Mouse (Mus musculus): ENCODE measurements at regions not wholly inside any gene's neighbourhood (a gene's known extent, or its start where the extent isn't known, plus 50 kb on each side); places are given as distances from the start of the nearest gene placed in this dataset.

GRCm38 (mm10) chr6:93061741-93062140 lies 118.4 kb upstream of the Adamts9 start:
- Histone ChIP-seq H3K36me3 (ENCODE audit: control insufficient read depth, insufficient read depth, low read length) (no peaks in the 10 kb centered on the region), H3K9ac (ENCODE audit: low read length) (no peak overlapping the region), H3K4me3 (replicated peaks; ENCODE audit: low read length) (no peak overlapping the region), H3K4me2 (ENCODE audit: low read depth, low read length) (no peak overlapping the region), H3K9me3 (replicated peaks; ENCODE audit: control insufficient read depth, low read length) (no peaks in the 10 kb centered on the region), H3K27me3 (ENCODE audit: control insufficient read depth, insufficient read depth, low read length) (no peaks in the 10 kb centered on the region), H3K4me1 (ENCODE audit: control insufficient read depth, insufficient read depth, low read length) (0 out of 2 replicates have a peak, but pooled peaks cover 6% of the 10 kb centered on the region), H3K27ac (ENCODE audit: low read length) (no peak overlapping the region)
- WGBS = 80% methylated on average over 3 of the region's 3 CpGs
- ATAC-seq (ENCODE audit: insufficient read depth, low FRiP score) = no peak

GRCm38 (mm10) chr6:93045524-93045923 lies 102.2 kb upstream of the Adamts9 start:
- H3K36me3 ChIP-seq (ENCODE audit: control insufficient read depth, insufficient read depth, low read length) = no peaks in the 10 kb centered on the region
- no peak for ATAC-seq (ENCODE audit: insufficient read depth, low FRiP score)
- 60% methylated on average over 2 of the region's 2 CpGs for WGBS

GRCm38 (mm10) chr6:93041041-93041440 lies 97.7 kb upstream of the Adamts9 start:
- no peaks in the 10 kb centered on the region for H3K9me3 ChIP-seq (replicated peaks; ENCODE audit: control insufficient read depth, low read length)
- no peaks in the 10 kb centered on the region for H3K27me3 ChIP-seq (ENCODE audit: control insufficient read depth, insufficient read depth, low read length)
- WGBS = 73% methylated on average over 3 of the region's 3 CpGs
- no peaks in the 10 kb centered on the region for H3K36me3 ChIP-seq (ENCODE audit: control insufficient read depth, insufficient read depth, low read length)
- H3K27ac ChIP-seq (ENCODE audit: low read length) = no peak overlapping the region
- no peak overlapping the region for H3K9ac ChIP-seq (ENCODE audit: low read length)
- H3K4me3 ChIP-seq (replicated peaks; ENCODE audit: low read length) = no peak overlapping the region
- H3K4me2 ChIP-seq (ENCODE audit: low read depth, low read length) = no peak overlapping the region
- no peak for ATAC-seq (ENCODE audit: insufficient read depth, low FRiP score)
- H3K4me1 ChIP-seq (ENCODE audit: control insufficient read depth, insufficient read depth, low read length) = no peaks in the 10 kb centered on the region

More at GRCm38 (mm10) chr6:93045524-93045923, 102.2 kb upstream of the Adamts9 start:
- Histone ChIP-seq H3K27ac (ENCODE audit: low read length) (no peak overlapping the region), H3K4me3 (replicated peaks; ENCODE audit: low read length) (no peak overlapping the region), H3K27me3 (ENCODE audit: control insufficient read depth, insufficient read depth, low read length) (no peaks in the 10 kb centered on the region), H3K9me3 (replicated peaks; ENCODE audit: control insufficient read depth, low read length) (no peaks in the 10 kb centered on the region), H3K4me1 (ENCODE audit: control insufficient read depth, insufficient read depth, low read length) (no peaks in the 10 kb centered on the region), H3K4me2 (ENCODE audit: low read depth, low read length) (no peak overlapping the region), H3K9ac (ENCODE audit: low read length) (no peak overlapping the region)

- ATAC-seq (ENCODE audit: insufficient read depth, low FRiP score) = no peak
- H3K27ac ChIP-seq (ENCODE audit: low read length) = no peak overlapping the region
- no peaks in the 10 kb centered on the region for H3K9me3 ChIP-seq (replicated peaks; ENCODE audit: control insufficient read depth, low read length)
- H3K36me3 ChIP-seq (ENCODE audit: control insufficient read depth, insufficient read depth, low read length) = no peaks in the 10 kb centered on the region
- no peaks in the 10 kb centered on the region for H3K27me3 ChIP-seq (ENCODE audit: control insufficient read depth, insufficient read depth, low read length)
- H3K4me1 ChIP-seq (ENCODE audit: control insufficient read depth, insufficient read depth, low read length) = no peaks in the 10 kb centered on the region
- H3K4me2 ChIP-seq (ENCODE audit: low read depth, low read length) = no peak overlapping the region
- H3K4me3 ChIP-seq (replicated peaks; ENCODE audit: low read length) = no peak overlapping the region
- no peak overlapping the region for H3K9ac ChIP-seq (ENCODE audit: low read length)
- 79% methylated on average over 1 of the region's 1 CpGs for WGBS
Observed at GRCm38 (mm10) chr6:93031812-93032330, 88.6 kb upstream of the Adamts9 start.

- Histone ChIP-seq H3K4me3 (replicated peaks; ENCODE audit: low read length) (no peak overlapping the region), H3K27ac (ENCODE audit: low read length) (peak overlapping the region; percentile 40), H3K4me1 (ENCODE audit: control insufficient read depth, insufficient read depth, low read length) (peaks cover 7% of the 10 kb centered on the region), H3K27me3 (ENCODE audit: control insufficient read depth, insufficient read depth, low read length) (no peaks in the 10 kb centered on the region), H3K4me2 (ENCODE audit: low read depth, low read length) (no peak overlapping the region), H3K36me3 (ENCODE audit: control insufficient read depth, insufficient read depth, low read length) (no peaks in the 10 kb centered on the region), H3K9ac (ENCODE audit: low read length) (no peak overlapping the region), H3K9me3 (replicated peaks; ENCODE audit: control insufficient read depth, low read length) (no peaks in the 10 kb centered on the region)
- peak; percentile 53; the same call in 1 of the 2 replicates for ATAC-seq (ENCODE audit: insufficient read depth, low FRiP score)
- WGBS = 43% methylated on average over 9 of the region's 9 CpGs
Observed at GRCm38 (mm10) chr6:93026068-93027022, 83.1 kb upstream of the Adamts9 start.

GRCm38 (mm10) chr6:93014534-93014933 lies 71.2 kb upstream of the Adamts9 start:
- Histone ChIP-seq H3K4me3 (replicated peaks; ENCODE audit: low read length) (no peak overlapping the region), H3K36me3 (ENCODE audit: control insufficient read depth, insufficient read depth, low read length) (no peaks in the 10 kb centered on the region), H3K9me3 (replicated peaks; ENCODE audit: control insufficient read depth, low read length) (no peaks in the 10 kb centered on the region), H3K4me1 (ENCODE audit: control insufficient read depth, insufficient read depth, low read length) (peaks cover 4% of the 10 kb centered on the region; the same call in 1 of the 2 replicates), H3K27me3 (ENCODE audit: control insufficient read depth, insufficient read depth, low read length) (no peaks in the 10 kb centered on the region), H3K27ac (ENCODE audit: low read length) (no peak overlapping the region), H3K9ac (ENCODE audit: low read length) (no peak overlapping the region), H3K4me2 (ENCODE audit: low read depth, low read length) (no peak overlapping the region)
- ATAC-seq (ENCODE audit: insufficient read depth, low FRiP score) = peak; percentile 47; the same call in 1 of the 2 replicates
- 52% methylated on average over 1 of the region's 1 CpGs for WGBS

- Histone ChIP-seq H3K9me3 (replicated peaks; ENCODE audit: control insufficient read depth, low read length) (no peaks in the 10 kb centered on the region), H3K9ac (ENCODE audit: low read length) (no peak overlapping the region), H3K36me3 (ENCODE audit: control insufficient read depth, insufficient read depth, low read length) (no peaks in the 10 kb centered on the region), H3K4me2 (ENCODE audit: low read depth, low read length) (no peak overlapping the region), H3K4me3 (replicated peaks; ENCODE audit: low read length) (no peak overlapping the region), H3K4me1 (ENCODE audit: control insufficient read depth, insufficient read depth, low read length) (peaks cover 4% of the 10 kb centered on the region; the same call in 1 of the 2 replicates), H3K27me3 (ENCODE audit: control insufficient read depth, insufficient read depth, low read length) (no peaks in the 10 kb centered on the region), H3K27ac (ENCODE audit: low read length) (no peak overlapping the region)
- WGBS = 80% methylated on average over 5 of the region's 5 CpGs
- no peak for ATAC-seq (ENCODE audit: insufficient read depth, low FRiP score)
Observed at GRCm38 (mm10) chr6:93011906-93012305, 68.6 kb upstream of the Adamts9 start.

- Histone ChIP-seq H3K9ac (ENCODE audit: low read length) (no peak overlapping the region), H3K9me3 (replicated peaks; ENCODE audit: control insufficient read depth, low read length) (no peaks in the 10 kb centered on the region), H3K4me2 (ENCODE audit: low read depth, low read length) (no peak overlapping the region), H3K4me3 (replicated peaks; ENCODE audit: low read length) (no peak overlapping the region), H3K27ac (ENCODE audit: low read length) (peak overlapping the region; percentile 33; the same call in 1 of the 2 replicates), H3K4me1 (ENCODE audit: control insufficient read depth, insufficient read depth, low read length) (peaks cover 5% of the 10 kb centered on the region), H3K27me3 (ENCODE audit: control insufficient read depth, insufficient read depth, low read length) (no peaks in the 10 kb centered on the region), H3K36me3 (ENCODE audit: control insufficient read depth, insufficient read depth, low read length) (no peaks in the 10 kb centered on the region)
- ATAC-seq (ENCODE audit: insufficient read depth, low FRiP score) = peak; percentile 76
- WGBS = 32% methylated on average over 3 of the region's 3 CpGs
Observed at GRCm38 (mm10) chr6:93004587-93005240, 61.4 kb upstream of the Adamts9 start.

- no peak overlapping the region for H3K4me3 ChIP-seq (replicated peaks; ENCODE audit: low read length)
- no peaks in the 10 kb centered on the region for H3K9me3 ChIP-seq (replicated peaks; ENCODE audit: control insufficient read depth, low read length)
- no peaks in the 10 kb centered on the region for H3K27me3 ChIP-seq (ENCODE audit: control insufficient read depth, insufficient read depth, low read length)
- 95% methylated on average over 5 of the region's 5 CpGs for WGBS
- H3K4me1 ChIP-seq (ENCODE audit: control insufficient read depth, insufficient read depth, low read length) = peaks cover 5% of the 10 kb centered on the region
- no peak overlapping the region for H3K9ac ChIP-seq (ENCODE audit: low read length)
- H3K27ac ChIP-seq (ENCODE audit: low read length) = no peak overlapping the region
- no peak overlapping the region for H3K4me2 ChIP-seq (ENCODE audit: low read depth, low read length)
- no peaks in the 10 kb centered on the region for H3K36me3 ChIP-seq (ENCODE audit: control insufficient read depth, insufficient read depth, low read length)
- ATAC-seq (ENCODE audit: insufficient read depth, low FRiP score) = no peak
Observed at GRCm38 (mm10) chr6:93003812-93004211, 60.5 kb upstream of the Adamts9 start.
